Mouse (Mus musculus): Measurements from ENCODE around the gene Bdnf.

The Bdnf gene

GRCm38 (mm10) chr2:109706524-109706923, 32.0 kb downstream of the Bdnf start:
- DNase-seq, result no peak

- no peak for DNase-seq
Measured at GRCm38 (mm10) chr2:109709346-109709745, 34.8 kb downstream of the Bdnf start.

- no peak for DNase-seq
Measured at GRCm38 (mm10) chr2:109711049-109711448, 36.5 kb downstream of the Bdnf start.

- DNase-seq, result no peak
Measured at GRCm38 (mm10) chr2:109725261-109725660, 50.8 kb downstream of the Bdnf start.

- DNase-seq, result no peak
Measured at GRCm38 (mm10) chr2:109725831-109726230, 51.3 kb downstream of the Bdnf start.

GRCm38 (mm10) chr2:109729221-109729620, 54.7 kb downstream of the Bdnf start:
- no peak for DNase-seq

- no peak for DNase-seq
Measured at GRCm38 (mm10) chr2:109733201-109734039, 58.9 kb downstream of the Bdnf start.

GRCm38 (mm10) chr2:109734228-109734627, 59.7 kb downstream of the Bdnf start:
- no peak for DNase-seq

GRCm38 (mm10) chr2:109734666-109735065, 60.2 kb downstream of the Bdnf start:
- DNase-seq, result no peak

GRCm38 (mm10) chr2:109735347-109735746, 60.8 kb downstream of the Bdnf start:
- DNase-seq, result no peak

- DNase-seq, result no peak
Measured at GRCm38 (mm10) chr2:109736306-109736705, 61.8 kb downstream of the Bdnf start.

- DNase-seq, result no peak
Measured at GRCm38 (mm10) chr2:109738331-109738730, 63.8 kb downstream of the Bdnf start.

- no peak for DNase-seq
Measured at GRCm38 (mm10) chr2:109743208-109743960, 68.9 kb downstream of the Bdnf start.

GRCm38 (mm10) chr2:109746223-109746622, 71.7 kb downstream of the Bdnf start:
- DNase-seq, result no peak

GRCm38 (mm10) chr2:109748412-109748811, 73.9 kb downstream of the Bdnf start:
- DNase-seq, result no peak

GRCm38 (mm10) chr2:109748815-109749214, 74.3 kb downstream of the Bdnf start:
- no peak for DNase-seq

- DNase-seq, result no peak
Measured at GRCm38 (mm10) chr2:109749964-109750363, 75.5 kb downstream of the Bdnf start.

- DNase-seq, result no peak
Measured at GRCm38 (mm10) chr2:109750484-109750883, 76.0 kb downstream of the Bdnf start.

- DNase-seq, result no peak
Measured at GRCm38 (mm10) chr2:109756305-109756704, 81.8 kb downstream of the Bdnf start.

- DNase-seq, result no peak
Measured at GRCm38 (mm10) chr2:109766772-109767171, 92.3 kb downstream of the Bdnf start.

- DNase-seq, result no peak
Measured at GRCm38 (mm10) chr2:109768814-109769213, 94.3 kb downstream of the Bdnf start.

- DNase-seq, result no peak
Measured at GRCm38 (mm10) chr2:109776374-109776773, 101.9 kb downstream of the Bdnf start.
